Mouse (Mus musculus): ENCODE results near the gene Bud13.

Gene Bud13

GRCm38 (mm10) chr9:46337331-46337730, 54.5 kb downstream of the Bud13 start:
- no peak for DNase-seq (ENCODE audit: low read depth, low spot score)

GRCm38 (mm10) chr9:46337852-46338291, 55.1 kb downstream of the Bud13 start:
- no peak for DNase-seq (ENCODE audit: low read depth, low spot score)

GRCm38 (mm10) chr9:46338384-46338783, 55.6 kb downstream of the Bud13 start:
- DNase-seq (ENCODE audit: low read depth, low spot score) = no peak

- no peak for DNase-seq (ENCODE audit: low read depth, low spot score)
These were observed 56.3 kb downstream of the Bud13 start for GRCm38 (mm10) chr9:46339051-46339652.

GRCm38 (mm10) chr9:46345887-46346665, 63.3 kb downstream of the Bud13 start:
- DNase-seq (ENCODE audit: low read depth, low spot score) = no peak

Data from embryo, embryonic 11.5 days (tissue).